Mouse (Mus musculus): ENCODE measurements around the gene 4930404H24Rik. TPM values are rescaled to one million over a fixed set of nuclear protein-coding genes. Genes with fewer than 3 reads are reported as not detected.

Gene 4930404H24Rik
- polyA plus RNA-seq (2015; fragmentation: Nextera tagmentation; extraction: Ambion mirVana) = not detected in 2 replicates

- Histone ChIP-seq H3K27me3 (ENCODE audit: control insufficient read depth, insufficient read depth, low read length) (no peaks in the 10 kb centered on the region), H3K36me3 (ENCODE audit: control insufficient read depth, insufficient read depth) (no peaks in the 10 kb centered on the region), H3K4me2 (ENCODE audit: low read depth, low read length) (peak within 1 kb of the TSS; percentile 97), H3K4me3 (ENCODE audit: low read length) (peak within 1 kb of the TSS; percentile 72), H3K4me1 (ENCODE audit: control insufficient read depth, insufficient read depth, low read length) (peaks cover 52% of the 10 kb centered on the region), H3K27ac (ENCODE audit: low read length) (peak within 1 kb of the TSS; percentile 91), H3K9me3 (replicated peaks; ENCODE audit: control insufficient read depth, low read length) (no peaks in the 10 kb centered on the region), H3K9ac (ENCODE audit: low read length) (peak within 1 kb of the TSS; percentile 89)
- WGBS = 1% methylated on average over 69 of the region's 83 CpGs
- ATAC-seq (replicated peaks; ENCODE audit: extremely low read depth, insufficient read depth, low FRiP score) = peak; percentile 50
These were observed at the start of gene 4930404H24Rik for GRCm38 (mm10) chr2:153492573-153493392. Gene 4930404H24Rik, plus strand, starts transcription at chr2:153492790.

DNA sequence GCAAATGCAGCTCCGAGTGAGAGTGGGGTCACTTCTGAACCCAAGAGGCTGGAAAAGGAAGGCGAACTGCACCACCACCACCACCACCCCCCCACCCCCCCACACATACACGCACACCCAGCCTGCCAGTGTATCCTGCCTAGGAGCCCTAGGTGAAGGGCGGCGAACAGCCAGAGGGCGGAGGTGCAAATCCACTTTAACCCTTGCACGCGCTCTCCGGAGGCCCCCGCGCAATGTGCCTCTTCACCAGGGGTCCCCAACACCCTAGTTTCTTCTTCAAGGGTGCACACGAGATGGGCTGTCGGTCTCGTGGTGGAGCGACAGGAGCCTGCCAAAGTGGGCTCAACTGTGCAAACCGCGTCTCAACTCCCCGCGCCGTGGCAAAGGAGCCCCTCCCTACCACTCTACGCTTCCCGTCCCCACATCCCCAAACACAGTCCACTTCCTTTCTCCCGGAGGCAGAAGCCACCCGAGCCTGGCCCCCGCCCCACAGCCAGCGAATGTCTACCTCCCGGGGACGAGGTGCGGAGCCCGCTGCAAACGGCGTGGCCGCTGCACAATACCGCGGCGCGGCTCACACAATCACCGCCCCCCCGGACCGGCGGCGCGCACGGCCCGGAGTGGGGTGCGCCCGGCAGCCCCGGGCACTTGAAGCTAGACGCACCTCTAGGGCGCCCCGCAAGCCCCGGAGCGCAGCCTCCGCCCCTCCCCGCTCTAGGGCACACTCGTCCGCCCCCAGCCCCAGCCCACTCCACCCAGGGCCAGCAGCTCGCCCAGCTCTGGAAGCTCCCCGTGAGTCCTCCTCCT, 49.0 kb upstream of the 4930404H24Rik start:
- H3K27me3 ChIP-seq (ENCODE audit: control insufficient read depth, insufficient read depth, low read length) = no peaks in the 10 kb centered on the region
- under 1% methylated on average over 59 of the region's 59 CpGs for WGBS
- H3K4me2 ChIP-seq (ENCODE audit: low read depth, low read length) = peak overlapping the region; percentile 99
- peaks cover 45% of the 10 kb centered on the region for H3K4me1 ChIP-seq (ENCODE audit: control insufficient read depth, insufficient read depth, low read length)
- no peaks in the 10 kb centered on the region for H3K9me3 ChIP-seq (replicated peaks; ENCODE audit: control insufficient read depth, low read length)
- H3K9ac ChIP-seq (ENCODE audit: low read length) = peak overlapping the region; percentile 96
- H3K36me3 ChIP-seq (ENCODE audit: control insufficient read depth, insufficient read depth) = no peaks in the 10 kb centered on the region
- peak overlapping the region; percentile 95 for H3K27ac ChIP-seq (ENCODE audit: low read length)
- peak overlapping the region; percentile 97 for H3K4me3 ChIP-seq (ENCODE audit: low read length)
- peak; percentile 43 for ATAC-seq (replicated peaks; ENCODE audit: extremely low read depth, insufficient read depth, low FRiP score)

GRCm38 (mm10) chr2:153444254-153445136, 48.1 kb upstream of the 4930404H24Rik start:
- 1% methylated on average over 34 of the region's 64 CpGs for WGBS
- H3K4me3 ChIP-seq (ENCODE audit: low read length) = peak overlapping the region; percentile 97
- peak; percentile 57 for ATAC-seq (replicated peaks; ENCODE audit: extremely low read depth, insufficient read depth, low FRiP score)

GRCm38 (mm10) chr2:153445137-153446016, 47.2 kb upstream of the 4930404H24Rik start:
- WGBS = under 1% methylated on average over 58 of the region's 59 CpGs
- peak; percentile 35; the same call in 1 of the 2 replicates for ATAC-seq (replicated peaks; ENCODE audit: extremely low read depth, insufficient read depth, low FRiP score)

More at GRCm38 (mm10) chr2:153444254-153445136, 48.1 kb upstream of the 4930404H24Rik start:
- H3K27ac ChIP-seq (ENCODE audit: low read length) = peak overlapping the region; percentile 95
- H3K36me3 ChIP-seq (ENCODE audit: control insufficient read depth, insufficient read depth) = no peaks in the 10 kb centered on the region
- no peaks in the 10 kb centered on the region for H3K27me3 ChIP-seq (ENCODE audit: control insufficient read depth, insufficient read depth, low read length)
- H3K4me1 ChIP-seq (ENCODE audit: control insufficient read depth, insufficient read depth, low read length) = peaks cover 40% of the 10 kb centered on the region
- peak overlapping the region; percentile 96 for H3K9ac ChIP-seq (ENCODE audit: low read length)
- no peaks in the 10 kb centered on the region for H3K9me3 ChIP-seq (replicated peaks; ENCODE audit: control insufficient read depth, low read length)
- peak overlapping the region; percentile 99 for H3K4me2 ChIP-seq (ENCODE audit: low read depth, low read length)

DNA sequence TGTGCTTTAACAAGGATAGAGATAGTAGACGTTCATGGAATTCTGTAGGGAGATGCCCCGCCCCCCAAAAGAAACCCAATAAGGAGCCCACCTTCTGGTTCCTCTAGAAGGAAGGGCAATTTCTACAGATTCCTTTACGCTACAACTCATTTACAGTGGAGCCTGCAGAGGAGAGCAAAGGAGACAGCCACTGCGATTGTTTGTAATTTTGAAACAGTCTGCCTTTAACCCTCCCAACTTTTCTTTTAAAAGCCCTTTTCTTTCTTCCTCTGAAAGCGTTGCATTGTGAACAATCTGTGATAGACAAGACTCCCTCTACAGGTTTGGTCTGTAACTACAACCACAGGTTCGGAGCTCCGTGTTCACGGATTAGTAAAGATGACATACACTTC, 46.6 kb upstream of the 4930404H24Rik start:
- no peaks in the 10 kb centered on the region for H3K9me3 ChIP-seq (replicated peaks; ENCODE audit: control insufficient read depth, low read length)
- peaks cover 29% of the 10 kb centered on the region for H3K4me1 ChIP-seq (ENCODE audit: control insufficient read depth, insufficient read depth, low read length)
- H3K36me3 ChIP-seq (ENCODE audit: control insufficient read depth, insufficient read depth) = no peaks in the 10 kb centered on the region
- no peaks in the 10 kb centered on the region for H3K27me3 ChIP-seq (ENCODE audit: control insufficient read depth, insufficient read depth, low read length)
- 1% methylated on average over 8 of the region's 8 CpGs for WGBS
- H3K4me2 ChIP-seq (ENCODE audit: low read depth, low read length) = peak overlapping the region; percentile 99
- ATAC-seq (replicated peaks; ENCODE audit: extremely low read depth, insufficient read depth, low FRiP score) = no peak
- H3K4me3 ChIP-seq (ENCODE audit: low read length) = peak overlapping the region; percentile 97
- H3K27ac ChIP-seq (ENCODE audit: low read length) = peak overlapping the region; percentile 95; the same call in 1 of the 2 replicates
- peak overlapping the region; percentile 96 for H3K9ac ChIP-seq (ENCODE audit: low read length)

More at GRCm38 (mm10) chr2:153445137-153446016, 47.2 kb upstream of the 4930404H24Rik start:
- Histone ChIP-seq H3K36me3 (ENCODE audit: control insufficient read depth, insufficient read depth) (no peaks in the 10 kb centered on the region), H3K9ac (ENCODE audit: low read length) (peak overlapping the region; percentile 96), H3K27me3 (ENCODE audit: control insufficient read depth, insufficient read depth, low read length) (no peaks in the 10 kb centered on the region), H3K4me1 (ENCODE audit: control insufficient read depth, insufficient read depth, low read length) (peaks cover 36% of the 10 kb centered on the region), H3K27ac (ENCODE audit: low read length) (peak overlapping the region; percentile 95), H3K9me3 (replicated peaks; ENCODE audit: control insufficient read depth, low read length) (no peaks in the 10 kb centered on the region), H3K4me3 (ENCODE audit: low read length) (peak overlapping the region; percentile 97), H3K4me2 (ENCODE audit: low read depth, low read length) (peak overlapping the region; percentile 99)

DNA sequence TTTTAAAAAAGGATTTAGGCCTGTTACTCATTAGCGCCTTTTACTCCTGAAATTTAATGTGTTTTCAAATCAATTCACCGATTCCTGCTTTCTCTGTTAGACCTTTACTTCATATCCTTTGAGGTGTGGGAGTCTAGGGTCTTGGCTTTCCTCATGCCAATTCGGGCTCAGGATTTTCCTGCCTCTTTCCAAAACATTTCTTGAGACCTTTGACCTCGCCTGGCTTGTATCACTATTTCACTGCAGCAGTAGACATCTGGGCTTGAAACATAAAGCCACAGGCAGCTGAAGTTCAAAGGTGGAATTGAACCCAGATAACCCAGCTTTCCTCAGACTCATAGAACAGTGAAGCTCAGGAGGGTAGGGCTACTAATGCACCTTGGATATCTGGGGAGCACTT, 46.1 kb upstream of the 4930404H24Rik start:
- ATAC-seq (replicated peaks; ENCODE audit: extremely low read depth, insufficient read depth, low FRiP score) = no peak
- no peak overlapping the region for H3K9ac ChIP-seq (ENCODE audit: low read length)
- H3K4me3 ChIP-seq (ENCODE audit: low read length) = no peak overlapping the region
- no peaks in the 10 kb centered on the region for H3K36me3 ChIP-seq (ENCODE audit: control insufficient read depth, insufficient read depth)
- WGBS = 17% methylated on average over 4 of the region's 4 CpGs
- H3K4me1 ChIP-seq (ENCODE audit: control insufficient read depth, insufficient read depth, low read length) = peaks cover 25% of the 10 kb centered on the region
- H3K4me2 ChIP-seq (ENCODE audit: low read depth, low read length) = no peak overlapping the region
- no peaks in the 10 kb centered on the region for H3K27me3 ChIP-seq (ENCODE audit: control insufficient read depth, insufficient read depth, low read length)
- H3K9me3 ChIP-seq (replicated peaks; ENCODE audit: control insufficient read depth, low read length) = no peaks in the 10 kb centered on the region
- H3K27ac ChIP-seq (ENCODE audit: low read length) = no peak overlapping the region

GRCm38 (mm10) chr2:153447719-153448118, 44.9 kb upstream of the 4930404H24Rik start:
- Histone ChIP-seq H3K4me3 (ENCODE audit: low read length) (no peak overlapping the region), H3K9ac (ENCODE audit: low read length) (no peak overlapping the region), H3K4me2 (ENCODE audit: low read depth, low read length) (no peak overlapping the region), H3K27ac (ENCODE audit: low read length) (no peak overlapping the region), H3K36me3 (ENCODE audit: control insufficient read depth, insufficient read depth) (no peaks in the 10 kb centered on the region), H3K9me3 (replicated peaks; ENCODE audit: control insufficient read depth, low read length) (no peaks in the 10 kb centered on the region), H3K4me1 (ENCODE audit: control insufficient read depth, insufficient read depth, low read length) (peaks cover 12% of the 10 kb centered on the region), H3K27me3 (ENCODE audit: control insufficient read depth, insufficient read depth, low read length) (no peaks in the 10 kb centered on the region)
- ATAC-seq (replicated peaks; ENCODE audit: extremely low read depth, insufficient read depth, low FRiP score) = no peak
- WGBS = 91% methylated on average over 3 of the region's 3 CpGs

- Histone ChIP-seq H3K27ac (ENCODE audit: low read length) (no peak overlapping the region), H3K9me3 (replicated peaks; ENCODE audit: control insufficient read depth, low read length) (no peaks in the 10 kb centered on the region), H3K27me3 (ENCODE audit: control insufficient read depth, insufficient read depth, low read length) (no peaks in the 10 kb centered on the region), H3K4me3 (ENCODE audit: low read length) (no peak overlapping the region), H3K4me2 (ENCODE audit: low read depth, low read length) (no peak overlapping the region), H3K9ac (ENCODE audit: low read length) (no peak overlapping the region), H3K4me1 (ENCODE audit: control insufficient read depth, insufficient read depth, low read length) (peaks cover 8% of the 10 kb centered on the region; the same call in 1 of the 2 replicates), H3K36me3 (ENCODE audit: control insufficient read depth, insufficient read depth) (no peaks in the 10 kb centered on the region)
- no peak for ATAC-seq (replicated peaks; ENCODE audit: extremely low read depth, insufficient read depth, low FRiP score)
- 85% methylated on average over 6 of the region's 6 CpGs for WGBS
These were observed 44.1 kb upstream of the 4930404H24Rik start for GRCm38 (mm10) chr2:153448519-153448918.
